Mouse (Mus musculus) liver, adult 2 months (tissue): ENCODE results near the gene Gm5741.

Source experiments
- CTCF ChIP-seq: fragments of 200-500 bp; IDR thresholded peaks from 2 replicates; pipeline ENCODE4 v1.5.1; 2011; ENCODE audit warnings: low read depth, low read length, control low read depth
- POLR2A ChIP-seq: fragments of 200-500 bp; IDR thresholded peaks from 2 replicates; pipeline ENCODE4 v1.6.1; 2011; ENCODE audit warnings: low read length, control low read depth; ENCODE audit not compliant: insufficient read depth; ENCODE audit errors: extremely low read depth

GRCm38 (mm10) chr8:85036718-85037365, 30.9 kb downstream of the Gm5741 start, which contains the start of gene Tnpo2:
- TF ChIP-seq CTCF, result no peak
- TF ChIP-seq POLR2A, result 0 out of 2 replicates have a peak, but pooled peaks have one; percentile 11
